Mouse (Mus musculus) olfactory bulb, adult 2 months (tissue): ENCODE data around the gene Fcrl6.

Experiments
- CTCF ChIP-seq: fragments of 200-500 bp; IDR thresholded peaks from 2 replicates; pipeline ENCODE4 v1.5.1; 2012; ENCODE audit warnings: low read depth, mild to moderate bottlenecking, low read length, moderate library complexity; ENCODE audit not compliant: insufficient read depth
- POLR2A ChIP-seq: fragments of 200-500 bp; IDR thresholded peaks from 2 replicates; pipeline ENCODE4 v1.6.1; 2012; ENCODE audit warnings: mild to moderate bottlenecking, low read depth, low read length, moderate library complexity; ENCODE audit not compliant: insufficient read depth

- TF ChIP-seq CTCF (no peak), POLR2A (no peak)
Observed at GRCm38 (mm10) chr1:172566131-172566530, 36.2 kb downstream of the Fcrl6 start.
